ENCODE assay signal across 27 mouse cellular contexts in genomic region chr6:53897872-53898464, GRCm38 (mm10).
DNase-seq lines count a peak whose midpoint lies in the region; ATAC-seq lines count a peak whose summit lies in the region.
"Had no signal": no experiment of that assay in that cellular context is flagged by ENCODE, and none has a peak within 500 bp of the region (broad histone marks: within the 10 kb centered on the region; RNA-seq: fewer than 3 reads in every experiment).

No protein-coding gene starts in this region.

- no peak overlapping the region for H3K9ac ChIP-seq in forebrain, embryonic 12.5 days
- no peak overlapping the region for H3K9ac ChIP-seq in midbrain, embryonic 14.5 days (replicated peaks; ENCODE audit: low read length)
- no peak overlapping the region for H3K9ac ChIP-seq in limb, embryonic 11.5 days (ENCODE audit: low read length)
- H3K9ac ChIP-seq: embryonic facial prominence, embryonic 15.5 days; hindbrain, embryonic 14.5 days; intestine, embryonic 15.5 days; liver, embryonic 13.5 days; midbrain, embryonic 13.5 days; neural tube, embryonic 12.5 days; stomach, embryonic 15.5 days had no signal

- no peak overlapping the region for H3K4me3 ChIP-seq in forebrain, embryonic 10.5 days
- H3K4me3 ChIP-seq in forebrain, embryonic 12.5 days (replicated peaks): no peak overlapping the region
- H3K4me3 ChIP-seq in midbrain, embryonic 10.5 days: no peak overlapping the region
- H3K4me3 ChIP-seq in midbrain, embryonic 14.5 days (replicated peaks; ENCODE audit: low read depth, low read length): no peak overlapping the region
- H3K4me3 ChIP-seq in limb, embryonic 11.5 days (ENCODE audit: low read depth, low read length): no peak overlapping the region
- H3K4me3 ChIP-seq: embryonic facial prominence, embryonic 15.5 days; heart, adult 2 months; intestine, embryonic 15.5 days; liver, embryonic 13.5 days; midbrain, embryonic 13.5 days; neural tube, embryonic 12.5 days; stomach, embryonic 15.5 days had no signal

- peaks cover 16% of the 10 kb centered on the region for H3K4me1 ChIP-seq in forebrain, embryonic 10.5 days
- peaks cover 9% of the 10 kb centered on the region for H3K4me1 ChIP-seq in forebrain, embryonic 12.5 days
- H3K4me1 ChIP-seq in midbrain, embryonic 10.5 days: peaks cover 11% of the 10 kb centered on the region; the same call in 1 of the 2 replicates
- H3K4me1 ChIP-seq in midbrain, embryonic 14.5 days (ENCODE audit: control insufficient read depth, insufficient read depth, low read length): no peaks in the 10 kb centered on the region
- peaks cover 5% of the 10 kb centered on the region; the same call in 1 of the 2 replicates for H3K4me1 ChIP-seq in limb, embryonic 11.5 days (ENCODE audit: control insufficient read depth, insufficient read depth, low read length)
- H3K4me1 ChIP-seq: intestine, embryonic 15.5 days; midbrain, embryonic 13.5 days; neural tube, embryonic 12.5 days; stomach, embryonic 15.5 days had no signal

- WGBS in forebrain, embryonic 10.5 days: 41% methylated on average over 7 of the region's 7 CpGs
- WGBS in forebrain, embryonic 12.5 days: 25% methylated on average over 7 of the region's 7 CpGs
- 46% methylated on average over 7 of the region's 7 CpGs for WGBS in midbrain, embryonic 10.5 days
- WGBS in midbrain, embryonic 14.5 days: 36% methylated on average over 7 of the region's 7 CpGs
- 13% methylated on average over 7 of the region's 7 CpGs for WGBS in limb, embryonic 11.5 days

- intact Hi-C loops in left cerebral cortex, postnatal 4 days (cut with DNase I): no loop called here

- H3K27me3 ChIP-seq in forebrain, embryonic 10.5 days (ENCODE audit: poor library complexity, severe bottlenecking): peaks cover 21% of the 10 kb centered on the region
- H3K27me3 ChIP-seq in forebrain, embryonic 12.5 days: peaks cover 10% of the 10 kb centered on the region
- no peaks in the 10 kb centered on the region for H3K27me3 ChIP-seq in midbrain, embryonic 10.5 days (ENCODE audit: low read depth, poor library complexity, severe bottlenecking)
- H3K27me3 ChIP-seq in midbrain, embryonic 14.5 days (ENCODE audit: control insufficient read depth, insufficient read depth, low read length): no peaks in the 10 kb centered on the region
- no peaks in the 10 kb centered on the region for H3K27me3 ChIP-seq in limb, embryonic 11.5 days (ENCODE audit: control insufficient read depth, insufficient read depth, low read length)
- H3K27me3 ChIP-seq: embryonic facial prominence, embryonic 15.5 days; intestine, embryonic 15.5 days; liver, embryonic 13.5 days; midbrain, embryonic 13.5 days; neural tube, embryonic 12.5 days; stomach, embryonic 15.5 days had no signal

- H3K36me3 ChIP-seq in forebrain, embryonic 10.5 days (replicated peaks): no peaks in the 10 kb centered on the region
- no peaks in the 10 kb centered on the region for H3K36me3 ChIP-seq in forebrain, embryonic 12.5 days (replicated peaks)
- H3K36me3 ChIP-seq in midbrain, embryonic 10.5 days: no peaks in the 10 kb centered on the region
- H3K36me3 ChIP-seq in midbrain, embryonic 14.5 days (ENCODE audit: control insufficient read depth, insufficient read depth, low read length): no peaks in the 10 kb centered on the region
- H3K36me3 ChIP-seq in limb, embryonic 11.5 days (ENCODE audit: control insufficient read depth, insufficient read depth, low read length): no peaks in the 10 kb centered on the region
- H3K36me3 ChIP-seq: embryonic facial prominence, embryonic 15.5 days; intestine, embryonic 15.5 days; liver, embryonic 13.5 days; midbrain, embryonic 13.5 days; neural tube, embryonic 12.5 days; stomach, embryonic 15.5 days had no signal

- no peak overlapping the region for H3K4me2 ChIP-seq in forebrain, embryonic 12.5 days
- no peak overlapping the region for H3K4me2 ChIP-seq in midbrain, embryonic 14.5 days (ENCODE audit: low read length)
- H3K4me2 ChIP-seq in limb, embryonic 11.5 days (ENCODE audit: low read depth, severe bottlenecking): no peak overlapping the region
- H3K4me2 ChIP-seq: embryonic facial prominence, embryonic 15.5 days; hindbrain, embryonic 14.5 days; intestine, embryonic 15.5 days; liver, embryonic 13.5 days; midbrain, embryonic 13.5 days; neural tube, embryonic 12.5 days; stomach, embryonic 15.5 days had no signal

- no peak for DNase-seq in forebrain, embryonic 10.5 days (ENCODE audit: extremely low spot score, low spot score)
- DNase-seq in midbrain, embryonic 10.5 days (ENCODE audit: low spot score): no peak
- DNase-seq in midbrain, embryonic 14.5 days: no peak
- DNase-seq in limb, embryonic 11.5 days (ENCODE audit: low spot score): peak; percentile 52
- peak; percentile 48 for DNase-seq in retina, postnatal 1 day
- no peak for DNase-seq in ovary, adult 18-20 months (ENCODE audit: low spot score)
- no peak for DNase-seq in left cerebral cortex, postnatal 4 days
- DNase-seq: adrenal gland, postnatal 36 days; cerebellum, adult 11-12 months; cerebellum, postnatal 10 days; gastrocnemius, postnatal 25 days; heart, adult 2 months; heart, postnatal 36 days; kidney, postnatal 14 days; layer of hippocampus, postnatal 36 days; liver, embryonic 13.5 days; lung, adult 2 months; lung, postnatal 14 days; thymus, postnatal 36 days had no signal

- H3K27ac ChIP-seq in forebrain, embryonic 10.5 days: 0 out of 2 replicates have a peak overlapping the region, but pooled peaks have one; percentile 30
- H3K27ac ChIP-seq in forebrain, embryonic 12.5 days: no peak overlapping the region
- 0 out of 2 replicates have a peak overlapping the region, but pooled peaks have one; percentile 13 for H3K27ac ChIP-seq in midbrain, embryonic 10.5 days (replicated peaks)
- H3K27ac ChIP-seq in midbrain, embryonic 14.5 days (replicated peaks; ENCODE audit: low read depth, low read length): no peak overlapping the region
- peak overlapping the region; percentile 76 for H3K27ac ChIP-seq in limb, embryonic 11.5 days (replicated peaks; ENCODE audit: low read depth, low read length)
- H3K27ac ChIP-seq: embryonic facial prominence, embryonic 15.5 days; heart, adult 2 months; hindbrain, embryonic 14.5 days; intestine, embryonic 15.5 days; liver, embryonic 13.5 days; midbrain, embryonic 13.5 days; neural tube, embryonic 12.5 days; stomach, embryonic 15.5 days had no signal

- H3K9me3 ChIP-seq in forebrain, embryonic 10.5 days: no peaks in the 10 kb centered on the region
- H3K9me3 ChIP-seq in forebrain, embryonic 12.5 days: no peaks in the 10 kb centered on the region
- no peaks in the 10 kb centered on the region for H3K9me3 ChIP-seq in midbrain, embryonic 10.5 days (replicated peaks)
- no peaks in the 10 kb centered on the region for H3K9me3 ChIP-seq in midbrain, embryonic 14.5 days (ENCODE audit: control insufficient read depth, low read length)
- H3K9me3 ChIP-seq in limb, embryonic 11.5 days (ENCODE audit: control insufficient read depth, low read length): no peaks in the 10 kb centered on the region
- H3K9me3 ChIP-seq: embryonic facial prominence, embryonic 15.5 days; intestine, embryonic 15.5 days; liver, embryonic 13.5 days; midbrain, embryonic 13.5 days; neural tube, embryonic 12.5 days; stomach, embryonic 15.5 days had no signal

- ATAC-seq in forebrain, embryonic 12.5 days (ENCODE audit: low FRiP score): no peak
- ATAC-seq in midbrain, embryonic 14.5 days (ENCODE audit: low FRiP score, low TSS enrichment): no peak
- no peak for ATAC-seq in limb, embryonic 11.5 days (ENCODE audit: insufficient number of reproducible peaks, low FRiP score, low TSS enrichment, low read depth)
- ATAC-seq: forebrain, embryonic 16.5 days; intestine, embryonic 15.5 days; midbrain, embryonic 13.5 days had no signal

Comparison
In these comparisons a context has a peak if more than half of its experiments do, and no peak if none do; other contexts are left out.
1. H3K27ac ChIP-seq: peak in forebrain, embryonic 10.5 days (single experiment), midbrain, embryonic 10.5 days (single experiment) and limb, embryonic 11.5 days (single experiment); none in forebrain, embryonic 12.5 days (single experiment) and midbrain, embryonic 14.5 days (single experiment).
2. DNase-seq: peak in limb, embryonic 11.5 days (single experiment) and retina, postnatal 1 day (single experiment); none in forebrain, embryonic 10.5 days (single experiment), midbrain, embryonic 10.5 days (single experiment), midbrain, embryonic 14.5 days (single experiment), ovary, adult 18-20 months (single experiment) and left cerebral cortex, postnatal 4 days (single experiment).